Mouse (Mus musculus): Measurements from ENCODE around the gene Gm4201.
"Not testable (repeated sequence)": the region's sequence is repeated elsewhere in the genome, so short reads cannot be mapped to it uniquely, and the experiment has no call there.

DNA sequence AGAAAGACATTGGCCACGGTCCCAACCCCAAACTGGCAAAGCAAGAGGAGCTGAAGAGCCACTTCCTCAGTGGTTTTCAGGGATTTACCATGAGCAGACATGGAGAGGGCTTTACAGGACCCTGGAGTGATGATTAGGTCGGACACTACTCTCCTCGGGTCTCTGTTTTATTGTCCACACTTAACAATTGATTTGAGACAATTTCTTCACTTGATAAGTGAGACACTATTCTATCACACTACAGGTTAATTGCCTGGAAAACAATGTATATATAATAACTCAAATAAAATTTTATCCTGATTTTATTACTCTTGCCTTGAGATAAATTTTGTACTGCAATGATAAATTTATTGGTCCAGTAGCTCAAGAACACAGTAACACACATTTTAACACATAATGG lies at the start of gene Gm4201:
- not testable (repeated sequence) for TF ChIP-seq CTCF (conservative IDR thresholded peaks at IDR 0.05; ENCODE audit: insufficient read depth, insufficient read length, low read depth, low read length); POLR2A (IDR thresholded peaks at IDR 0.05; ENCODE audit: low read depth, low read length)
